Mouse (Mus musculus) intestine, embryonic 15.5 days (tissue): ENCODE results near the gene Ndufa3. TPM values are rescaled to one million over a fixed set of nuclear protein-coding genes. Genes with fewer than 3 reads are reported as not detected.
A peak's percentile ranks its signal among the peaks of the same experiment; 100 is the strongest.
"Not testable (repeated sequence)": the region's sequence is repeated elsewhere in the genome, so short reads cannot be mapped to it uniquely, and the experiment has no call there.

ENCODE experiments used
- ATAC-seq: fragments of 200-750 bp; cut with Nextera tagmentation; 2 replicates; pipeline ENCODE4 v1.8.0; 2017; ENCODE audit warnings: moderate TSS enrichment, moderate library complexity
- H3K27ac ChIP-seq: fragments of 300-500 bp; sonication (generic); 2 replicates; pipeline ENCODE4 v1.5.1; 2015; ENCODE audit warnings: mild to moderate bottlenecking, inconsistent platforms
- H3K27me3 ChIP-seq: fragments of 300-500 bp; sonication (generic); replicated peaks from 2 replicates; pipeline ENCODE4 v1.6.1; 2015; ENCODE audit warnings: inconsistent platforms
- H3K36me3 ChIP-seq: fragments of 300-500 bp; sonication (generic); 2 replicates; pipeline ENCODE4 v1.6.1; 2015; ENCODE audit warnings: inconsistent platforms
- H3K4me1 ChIP-seq: fragments of 300-500 bp; sonication (generic); replicated peaks from 2 replicates; pipeline ENCODE4 v1.6.1; 2015; ENCODE audit warnings: inconsistent platforms
- H3K4me2 ChIP-seq: fragments of 300-500 bp; sonication (generic); replicated peaks from 2 replicates; pipeline ENCODE4 v1.6.1; 2015; ENCODE audit warnings: mild to moderate bottlenecking, inconsistent platforms
- H3K4me3 ChIP-seq: fragments of 300-500 bp; sonication (generic); replicated peaks from 2 replicates; pipeline ENCODE4 v1.5.1; 2015; ENCODE audit warnings: inconsistent platforms
- H3K9ac ChIP-seq: fragments of 300-500 bp; sonication (generic); 2 replicates; pipeline ENCODE4 v1.6.1; 2015; ENCODE audit warnings: inconsistent platforms
- H3K9me3 ChIP-seq: fragments of 300-500 bp; sonication (generic); 2 replicates; pipeline ENCODE4 v1.6.1; 2016; ENCODE audit warnings: inconsistent platforms
- WGBS: fragments of 180-500 bp; shearing (Covaris S2); methylation state at CpG from one replicate; pipeline ENCODE4 v1.1.7; 2015; 5-methylcytosine and 5-hydroxymethylcytosine counted together
- polyA plus RNA-seq: library from polyadenylated mRNA; unstranded; fragments of >200 nt; fragmentation: Nextera tagmentation; extraction: Ambion mirVana; gene quantifications from 2 replicates; pipeline ENCODE4 v1.2.1, GENCODE M21; 2015

Gene Ndufa3
- polyA plus RNA-seq, 1 experiment from 2014 or later = 486 TPM

DNA sequence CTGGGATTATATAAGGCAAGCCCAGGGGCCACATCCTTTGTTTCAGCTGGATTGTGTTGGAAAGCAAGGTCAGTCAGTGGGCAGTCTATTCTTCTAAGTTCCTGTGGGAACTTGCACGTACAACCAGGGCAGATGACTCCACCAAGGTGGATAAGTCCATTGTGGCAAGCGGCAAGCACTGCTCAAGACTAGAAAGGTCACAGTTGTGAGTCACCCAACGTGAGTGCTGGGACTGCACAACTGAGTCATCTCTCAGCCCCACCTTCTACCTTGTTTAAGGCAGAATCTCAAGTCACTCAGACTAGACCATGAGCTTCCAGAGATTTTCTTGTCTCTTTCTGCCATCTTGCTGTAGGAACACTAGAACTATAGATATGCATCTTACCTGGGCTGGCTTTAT, 26.6 kb upstream of the Ndufa3 start:
- H3K9me3 ChIP-seq = no peaks in the 10 kb centered on the region
- no peak overlapping the region for H3K27ac ChIP-seq
- no peaks in the 10 kb centered on the region for H3K4me1 ChIP-seq
- no peak overlapping the region for H3K4me3 ChIP-seq
- H3K4me2 ChIP-seq = no peak overlapping the region
- no peak for ATAC-seq
- H3K36me3 ChIP-seq = no peaks in the 10 kb centered on the region
- H3K9ac ChIP-seq = no peak overlapping the region
- no peaks in the 10 kb centered on the region for H3K27me3 ChIP-seq
- WGBS = 74% methylated on average over 3 of the region's 3 CpGs

DNA sequence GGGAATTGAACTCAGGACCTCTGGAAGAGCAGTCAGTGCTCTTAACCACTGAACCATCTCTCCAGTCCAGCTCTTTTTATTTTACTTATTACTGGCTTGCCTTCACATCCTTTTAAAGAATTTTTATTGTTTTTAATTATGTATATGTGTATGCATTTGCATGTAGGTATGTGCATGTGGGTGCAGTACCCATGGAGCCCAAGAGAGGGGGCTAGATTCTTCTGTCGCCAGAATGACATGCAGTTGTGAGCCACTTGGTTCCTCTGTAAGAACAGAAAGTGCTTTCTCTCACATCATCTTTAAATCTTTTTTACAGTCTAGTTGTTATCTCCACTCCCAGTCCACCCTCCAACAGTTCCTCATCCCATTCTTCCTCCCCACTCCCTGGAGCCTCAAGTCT, 25.6 kb upstream of the Ndufa3 start:
- ATAC-seq = no peak
- H3K9ac ChIP-seq = no peak overlapping the region
- H3K27me3 ChIP-seq = no peaks in the 10 kb centered on the region
- no peaks in the 10 kb centered on the region for H3K9me3 ChIP-seq
- WGBS = 71% methylated on average over 1 of the region's 1 CpGs
- H3K4me2 ChIP-seq = no peak overlapping the region
- H3K4me3 ChIP-seq = no peak overlapping the region
- H3K27ac ChIP-seq = no peak overlapping the region
- H3K36me3 ChIP-seq = no peaks in the 10 kb centered on the region
- no peaks in the 10 kb centered on the region for H3K4me1 ChIP-seq

DNA sequence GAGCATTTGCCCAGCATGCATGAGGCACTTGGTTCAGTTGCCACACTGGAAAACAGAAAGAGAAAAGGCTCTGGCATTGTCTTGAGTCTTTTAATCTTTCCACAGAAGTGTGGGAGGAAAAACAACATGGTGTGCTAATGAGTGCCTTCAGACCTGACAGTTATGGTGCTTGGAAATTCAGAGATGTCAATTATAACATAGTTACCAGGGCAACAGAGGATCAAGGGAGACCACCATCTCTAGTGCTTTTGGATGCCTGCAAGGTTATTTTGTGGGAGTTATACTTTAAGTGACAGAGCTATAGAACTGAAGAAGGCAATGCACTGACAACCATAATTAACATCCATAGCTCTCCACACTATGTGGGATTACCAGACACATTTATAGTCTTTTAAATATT, 23.3 kb upstream of the Ndufa3 start:
- Histone ChIP-seq H3K9ac (no peak overlapping the region), H3K4me2 (no peak overlapping the region), H3K27me3 (no peaks in the 10 kb centered on the region), H3K4me3 (no peak overlapping the region), H3K9me3 (no peaks in the 10 kb centered on the region), H3K36me3 (no peaks in the 10 kb centered on the region), H3K27ac (no peak overlapping the region), H3K4me1 (no peaks in the 10 kb centered on the region)
- no peak for ATAC-seq

DNA sequence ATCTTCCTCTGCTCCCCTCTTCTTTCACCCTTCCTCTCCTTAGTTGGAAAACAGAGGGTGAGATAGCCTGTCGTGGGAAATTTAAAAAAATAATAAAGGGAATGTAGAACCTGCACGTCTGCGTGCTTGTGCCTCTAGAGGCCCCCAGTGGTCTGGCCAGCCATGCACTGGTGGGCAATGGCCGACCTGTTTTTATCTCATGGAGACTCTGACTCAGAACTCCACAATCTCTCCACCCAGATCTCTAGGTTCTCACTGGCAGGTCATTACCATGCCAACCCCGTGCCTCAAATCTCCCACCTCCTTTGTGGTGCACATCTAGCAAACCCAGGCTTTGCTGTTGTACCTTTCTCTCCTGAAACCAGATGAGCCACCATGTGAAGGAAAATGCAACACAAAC, 22.5 kb upstream of the Ndufa3 start:
- 18% methylated on average over 5 of the region's 5 CpGs for WGBS

DNA sequence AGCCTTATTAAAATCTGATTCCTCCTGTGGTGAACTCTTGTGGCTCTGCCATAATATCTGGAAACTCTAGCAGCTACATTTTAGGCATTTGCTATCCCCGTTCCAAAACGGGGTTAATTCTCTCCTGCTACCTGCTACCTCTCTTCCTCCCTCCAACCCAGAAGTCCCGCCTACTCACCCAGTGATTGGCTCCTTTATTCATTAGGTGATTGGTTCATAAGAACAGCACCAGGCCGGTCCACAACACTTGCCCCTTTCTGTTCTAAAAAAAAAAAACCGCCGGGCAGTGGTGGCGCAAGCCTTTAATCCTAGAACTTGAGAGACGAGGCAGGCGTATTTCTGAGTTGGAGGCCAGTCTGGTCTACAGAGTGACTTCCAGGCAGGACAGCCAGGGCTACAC, 22.0 kb upstream of the Ndufa3 start:
- WGBS = 15% methylated on average over 9 of the region's 9 CpGs
- H3K4me1 ChIP-seq = no peaks in the 10 kb centered on the region
- H3K27me3 ChIP-seq = no peaks in the 10 kb centered on the region
- peak overlapping the region; percentile 27 for H3K4me2 ChIP-seq
- no peak overlapping the region for H3K9ac ChIP-seq
- no peaks in the 10 kb centered on the region for H3K36me3 ChIP-seq
- peak; percentile 87 for ATAC-seq
- no peak overlapping the region for H3K27ac ChIP-seq
- H3K9me3 ChIP-seq = no peaks in the 10 kb centered on the region
- no peak overlapping the region for H3K4me3 ChIP-seq

More for the DNA sequence above, 22.5 kb upstream of the Ndufa3 start:
- ATAC-seq = peak; percentile 79; the same call in 1 of the 2 replicates
- Histone ChIP-seq H3K27me3 (no peaks in the 10 kb centered on the region), H3K9ac (no peak overlapping the region), H3K27ac (no peak overlapping the region), H3K9me3 (no peaks in the 10 kb centered on the region), H3K4me3 (no peak overlapping the region), H3K4me1 (no peaks in the 10 kb centered on the region), H3K4me2 (peak overlapping the region; percentile 27; the same call in 1 of the 2 replicates), H3K36me3 (no peaks in the 10 kb centered on the region)

DNA sequence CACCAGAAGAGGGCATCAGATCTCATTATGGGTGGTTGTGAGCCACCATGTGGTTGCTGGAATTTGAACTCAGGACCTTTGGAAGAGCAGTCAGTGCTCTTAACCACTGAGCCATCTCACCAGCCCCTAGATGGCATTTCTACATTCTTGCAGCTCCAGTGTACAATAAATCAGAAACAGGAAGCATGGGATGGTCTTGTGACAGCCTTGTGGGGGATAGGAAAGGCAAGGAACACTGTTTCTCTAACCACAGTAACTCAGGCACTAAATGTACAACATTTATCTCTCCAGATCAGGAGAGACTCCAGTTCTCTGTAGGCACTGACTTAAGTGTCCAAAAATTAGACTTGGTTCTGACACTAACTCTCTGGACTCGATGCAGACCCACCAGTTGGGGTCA, 19.4 kb upstream of the Ndufa3 start:
- not testable (repeated sequence) for H3K27ac ChIP-seq, H3K4me2 ChIP-seq, ATAC-seq, H3K4me3 ChIP-seq, H3K4me1 ChIP-seq, H3K9me3 ChIP-seq, H3K36me3 ChIP-seq, H3K9ac ChIP-seq, H3K27me3 ChIP-seq
- WGBS = 54% methylated on average over 1 of the region's 1 CpGs

DNA sequence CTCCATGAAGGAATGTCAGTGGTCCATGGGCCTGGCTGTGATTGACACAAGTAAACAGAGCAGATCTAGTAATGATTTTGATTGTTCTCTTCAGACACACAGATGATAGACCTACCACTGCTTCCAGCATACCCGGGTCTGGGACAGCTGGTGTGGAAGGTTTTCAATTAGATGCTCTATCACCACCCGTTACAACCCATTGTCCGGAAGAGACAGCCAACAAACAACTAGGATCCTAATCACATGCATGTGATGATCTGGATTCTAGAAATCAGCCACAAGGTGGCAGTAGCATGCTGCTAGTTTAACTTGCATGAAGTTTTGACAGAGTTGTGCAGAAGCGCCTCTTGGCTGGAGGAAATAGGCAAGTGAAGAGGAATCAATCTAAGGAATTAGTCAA, 16.1 kb upstream of the Ndufa3 start:
- H3K4me2 ChIP-seq = no peak overlapping the region
- H3K27ac ChIP-seq = no peak overlapping the region
- H3K36me3 ChIP-seq = no peaks in the 10 kb centered on the region
- ATAC-seq = peak; percentile 70
- H3K4me1 ChIP-seq = no peaks in the 10 kb centered on the region
- H3K9me3 ChIP-seq = no peaks in the 10 kb centered on the region
- 16% methylated on average over 4 of the region's 4 CpGs for WGBS
- H3K9ac ChIP-seq = no peak overlapping the region
- H3K27me3 ChIP-seq = no peaks in the 10 kb centered on the region
- no peak overlapping the region for H3K4me3 ChIP-seq

DNA sequence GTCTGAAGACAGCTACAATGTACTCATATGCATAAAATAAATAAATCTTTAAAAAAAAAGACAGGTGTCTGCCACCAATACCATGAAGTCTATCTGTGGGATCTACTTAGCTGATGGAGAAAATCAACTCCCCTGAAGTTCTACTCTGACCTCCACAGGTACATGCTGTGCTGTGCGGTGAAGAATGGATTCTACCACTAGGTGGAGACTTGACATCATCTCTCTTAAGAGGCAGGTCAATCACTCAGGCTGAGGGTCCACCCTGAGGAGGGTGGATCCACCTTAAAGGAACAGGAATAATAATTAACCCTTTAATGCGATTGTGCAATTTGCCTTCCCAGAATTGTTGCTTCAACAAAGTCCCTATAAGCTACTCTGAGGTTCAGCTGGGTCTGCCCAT, 10.4 kb upstream of the Ndufa3 start:
- WGBS = 20% methylated on average over 2 of the region's 2 CpGs
- H3K27me3 ChIP-seq = no peaks in the 10 kb centered on the region
- H3K27ac ChIP-seq = no peak overlapping the region
- H3K4me3 ChIP-seq = no peak overlapping the region
- no peaks in the 10 kb centered on the region for H3K4me1 ChIP-seq
- ATAC-seq = peak; percentile 80
- H3K9ac ChIP-seq = no peak overlapping the region
- no peaks in the 10 kb centered on the region for H3K36me3 ChIP-seq
- H3K9me3 ChIP-seq = no peaks in the 10 kb centered on the region
- no peak overlapping the region for H3K4me2 ChIP-seq

DNA sequence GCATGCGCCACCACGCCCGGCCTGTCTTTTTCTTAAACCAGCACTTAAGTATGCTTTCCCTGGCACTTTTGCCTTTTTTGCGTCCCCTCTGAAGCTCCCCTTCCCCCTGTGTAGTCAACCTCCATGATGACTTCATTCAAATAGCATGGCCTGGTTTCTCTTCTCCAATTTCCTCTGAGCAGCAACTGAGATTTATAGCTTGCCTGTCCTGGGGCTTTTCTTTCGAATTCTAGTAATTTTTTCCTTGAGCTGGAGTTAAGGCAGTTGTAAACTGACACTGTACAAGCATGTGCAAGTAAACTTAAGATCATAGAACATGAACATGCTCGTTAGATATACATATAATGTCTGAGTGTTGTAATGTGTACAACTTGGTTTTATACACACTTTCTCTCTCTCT, 9.8 kb upstream of the Ndufa3 start:
- 75% methylated on average over 6 of the region's 6 CpGs for WGBS

DNA sequence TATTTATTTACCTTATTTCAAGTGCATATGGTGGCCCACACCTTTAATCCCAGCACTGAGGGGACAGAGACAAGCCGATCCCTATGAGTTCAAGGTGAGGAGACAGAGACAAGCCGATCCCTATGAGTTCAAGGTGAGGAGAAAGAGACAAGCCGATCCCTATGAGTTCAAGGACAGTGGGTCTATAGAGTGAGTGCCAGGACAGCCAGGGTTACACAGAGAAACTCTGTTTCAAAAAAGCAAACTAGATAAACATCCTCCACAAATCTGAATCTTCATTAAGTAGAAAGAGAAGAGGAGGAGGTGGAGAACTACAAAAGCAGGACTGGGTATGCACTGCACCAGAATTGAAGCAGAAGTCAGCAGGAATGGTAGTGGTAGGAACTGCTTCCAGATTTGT, 8.5 kb upstream of the Ndufa3 start:
- 81% methylated on average over 3 of the region's 3 CpGs for WGBS
- H3K27me3 ChIP-seq = no peaks in the 10 kb centered on the region

More for the DNA sequence above, 9.8 kb upstream of the Ndufa3 start:
- H3K4me1 ChIP-seq = no peaks in the 10 kb centered on the region
- H3K9me3 ChIP-seq = no peaks in the 10 kb centered on the region
- no peak overlapping the region for H3K9ac ChIP-seq
- H3K36me3 ChIP-seq = no peaks in the 10 kb centered on the region
- ATAC-seq = no peak
- no peaks in the 10 kb centered on the region for H3K27me3 ChIP-seq
- no peak overlapping the region for H3K27ac ChIP-seq
- no peak overlapping the region for H3K4me3 ChIP-seq
- no peak overlapping the region for H3K4me2 ChIP-seq

DNA sequence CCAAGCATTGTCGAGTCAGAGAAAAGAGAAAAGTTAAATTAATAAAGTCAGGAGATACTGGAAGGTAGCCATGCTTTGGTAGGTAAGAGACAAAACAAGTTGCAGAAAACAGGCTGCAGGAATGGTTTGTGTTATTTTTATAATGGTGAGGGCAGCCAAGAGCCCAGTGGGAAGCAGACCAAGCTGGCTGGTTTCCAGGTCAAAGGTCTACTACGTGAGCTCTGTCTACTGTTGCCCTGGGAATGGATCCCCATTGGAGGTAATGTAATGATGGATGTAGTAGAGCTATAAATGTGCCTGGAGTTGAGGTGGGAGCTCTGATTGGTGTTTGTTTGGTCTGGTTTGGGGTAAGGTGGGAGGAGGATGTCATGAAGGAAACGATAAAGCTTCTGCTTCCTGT, 8.1 kb upstream of the Ndufa3 start:
- no peaks in the 10 kb centered on the region for H3K4me1 ChIP-seq
- ATAC-seq = no peak

More for the DNA sequence above, 8.5 kb upstream of the Ndufa3 start:
- H3K9me3 ChIP-seq = no peaks in the 10 kb centered on the region
- no peak overlapping the region for H3K27ac ChIP-seq
- no peaks in the 10 kb centered on the region for H3K4me1 ChIP-seq
- H3K36me3 ChIP-seq = no peaks in the 10 kb centered on the region
- no peak overlapping the region for H3K4me3 ChIP-seq
- H3K4me2 ChIP-seq = no peak overlapping the region
- no peak overlapping the region for H3K9ac ChIP-seq
- ATAC-seq = no peak

DNA sequence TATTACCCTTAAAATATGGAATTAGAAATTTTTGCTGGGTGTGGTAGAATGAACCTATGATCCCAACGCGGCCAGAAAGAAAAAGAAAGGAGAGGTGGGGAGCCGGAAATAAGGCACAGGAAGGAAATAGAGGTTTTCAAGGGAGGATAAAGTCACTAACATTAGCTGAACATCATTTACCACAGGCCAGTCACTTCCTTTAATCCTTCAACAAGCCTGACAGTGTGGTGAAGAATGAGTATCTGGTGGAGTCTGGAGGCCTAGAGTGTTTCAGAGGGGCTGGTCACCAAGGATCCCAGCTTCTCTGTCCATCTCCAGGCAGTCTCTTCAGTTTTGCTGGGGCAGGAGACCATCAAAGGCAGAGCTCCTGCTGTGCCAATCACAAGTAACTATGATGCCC, 6.7 kb upstream of the Ndufa3 start:
- no peak for ATAC-seq
- no peaks in the 10 kb centered on the region for H3K27me3 ChIP-seq
- H3K4me2 ChIP-seq = no peak overlapping the region
- H3K4me1 ChIP-seq = no peaks in the 10 kb centered on the region
- 86% methylated on average over 3 of the region's 3 CpGs for WGBS
- no peak overlapping the region for H3K9ac ChIP-seq
- no peak overlapping the region for H3K27ac ChIP-seq
- no peak overlapping the region for H3K4me3 ChIP-seq
- no peaks in the 10 kb centered on the region for H3K9me3 ChIP-seq
- H3K36me3 ChIP-seq = no peaks in the 10 kb centered on the region

More for the DNA sequence above, 8.1 kb upstream of the Ndufa3 start:
- H3K4me3 ChIP-seq = no peak overlapping the region
- no peaks in the 10 kb centered on the region for H3K9me3 ChIP-seq
- 54% methylated on average over 3 of the region's 3 CpGs for WGBS
- no peak overlapping the region for H3K27ac ChIP-seq
- H3K36me3 ChIP-seq = no peaks in the 10 kb centered on the region
- no peaks in the 10 kb centered on the region for H3K27me3 ChIP-seq
- H3K9ac ChIP-seq = no peak overlapping the region
- no peak overlapping the region for H3K4me2 ChIP-seq

DNA sequence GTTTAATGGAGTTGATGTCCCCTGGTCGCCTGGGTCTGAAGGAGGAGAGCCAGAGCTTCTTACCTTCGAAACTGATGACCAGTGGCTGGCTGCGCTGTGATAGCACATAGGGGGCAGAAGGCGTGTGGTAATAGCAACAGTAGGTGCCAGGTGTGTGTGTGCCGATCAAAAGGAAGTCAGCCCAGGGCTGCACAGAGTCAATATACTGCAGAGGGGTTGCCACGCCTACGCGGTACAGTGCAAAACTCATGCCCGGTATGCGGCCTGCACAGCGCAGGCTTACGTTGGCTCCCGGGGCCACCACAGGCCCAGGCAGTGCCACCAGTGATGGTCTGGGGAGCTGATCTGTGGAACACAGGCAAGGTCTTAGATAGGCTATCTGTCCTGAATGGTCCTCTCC, 6.2 kb upstream of the Ndufa3 start:
- H3K9ac ChIP-seq = no peak overlapping the region
- ATAC-seq = no peak
- H3K36me3 ChIP-seq = no peaks in the 10 kb centered on the region
- 87% methylated on average over 13 of the region's 13 CpGs for WGBS
- no peaks in the 10 kb centered on the region for H3K9me3 ChIP-seq
- no peaks in the 10 kb centered on the region for H3K4me1 ChIP-seq
- no peaks in the 10 kb centered on the region for H3K27me3 ChIP-seq
- H3K4me2 ChIP-seq = no peak overlapping the region
- H3K27ac ChIP-seq = no peak overlapping the region
- no peak overlapping the region for H3K4me3 ChIP-seq

DNA sequence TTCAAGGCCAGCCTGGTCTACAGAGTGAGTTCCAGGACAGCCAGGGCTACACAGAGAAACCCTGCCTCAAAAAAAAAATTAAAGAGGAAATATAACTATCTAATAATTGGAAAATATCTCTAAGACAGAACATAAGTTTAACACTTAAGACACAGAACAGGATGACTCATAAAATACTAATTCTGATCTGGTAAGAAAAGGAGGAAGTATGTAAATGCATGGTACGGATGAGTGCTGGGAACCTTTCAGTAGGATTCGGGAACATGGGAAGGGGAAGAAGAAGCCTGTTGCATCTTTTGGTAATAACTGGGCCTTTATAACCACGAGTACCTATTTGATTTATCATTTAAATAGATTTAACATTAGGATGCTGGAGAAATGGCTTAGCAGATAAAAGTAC, 3.2 kb upstream of the Ndufa3 start:
- WGBS = 83% methylated on average over 3 of the region's 3 CpGs
- Histone ChIP-seq H3K9ac (no peak overlapping the region), H3K4me2 (no peak overlapping the region), H3K4me3 (no peak overlapping the region), H3K9me3 (no peaks in the 10 kb centered on the region), H3K4me1 (0 out of 2 replicates have a peak, but pooled peaks cover 5% of the 10 kb centered on the region), H3K27me3 (no peaks in the 10 kb centered on the region), H3K36me3 (no peaks in the 10 kb centered on the region), H3K27ac (no peak overlapping the region)
- ATAC-seq = no peak
